Mouse (Mus musculus) embryo, embryonic 11.5 days (tissue): ENCODE measurements around the gene Rnf220.

Source experiments
- DNase-seq: peaks from one replicate; pipeline ENCODE4 v3.0.0-alpha.2; 2012; ENCODE audit warnings: low read depth, low spot score

Gene Rnf220

DNA sequence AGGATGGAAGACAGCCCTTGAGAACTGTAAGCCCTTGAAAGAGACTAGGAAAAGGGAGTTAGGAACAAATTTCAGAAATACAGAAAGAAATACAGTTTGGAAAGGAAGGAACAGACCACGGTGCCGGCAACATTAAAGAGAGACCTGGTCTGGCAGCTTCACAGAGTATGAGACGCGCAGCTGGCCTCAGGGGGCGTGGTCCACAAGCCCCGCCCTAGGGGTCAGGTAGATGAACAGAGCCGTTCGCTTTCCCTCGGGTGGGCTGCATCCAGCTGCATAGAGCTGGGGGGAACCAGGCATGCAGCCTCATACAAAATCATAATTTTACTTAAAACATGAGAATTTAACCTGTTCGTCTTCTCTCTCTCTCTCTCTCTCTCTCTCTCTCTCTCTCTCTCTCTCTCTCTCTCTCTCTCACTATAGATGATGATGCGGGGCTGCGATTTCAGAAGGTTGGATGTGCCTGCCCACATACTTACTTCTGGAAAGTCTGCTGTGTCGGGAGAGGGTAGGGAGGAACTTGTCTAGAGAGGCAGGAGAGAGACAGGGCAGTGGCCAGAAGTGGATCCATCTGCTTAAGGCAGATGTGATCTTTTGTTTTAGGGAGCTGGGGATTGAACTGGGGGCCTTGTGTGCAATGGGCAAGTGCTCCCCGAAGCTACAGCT lies 59.7 kb downstream of the Rnf220 start:
- DNase-seq, result no peak

DNA sequence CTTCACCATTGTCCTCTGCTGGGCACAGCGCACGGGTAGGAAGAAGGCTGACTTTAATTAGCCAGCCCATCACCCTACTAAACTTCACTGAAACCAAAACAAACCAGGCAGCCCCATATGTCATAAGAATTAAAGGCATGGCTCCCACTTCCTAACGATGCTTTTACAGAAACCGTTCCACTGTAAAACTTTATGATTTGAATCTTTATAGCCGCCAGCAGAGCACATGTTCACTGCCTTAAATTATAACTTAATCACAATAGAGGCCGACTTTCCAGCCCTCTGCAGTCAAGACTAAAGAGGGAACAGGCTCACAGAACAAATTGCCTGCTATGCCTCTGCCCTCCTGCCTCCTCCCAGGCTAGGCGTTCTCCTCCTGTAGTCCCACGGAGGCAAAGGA lies 62.5 kb downstream of the Rnf220 start:
- DNase-seq, result no peak

DNA sequence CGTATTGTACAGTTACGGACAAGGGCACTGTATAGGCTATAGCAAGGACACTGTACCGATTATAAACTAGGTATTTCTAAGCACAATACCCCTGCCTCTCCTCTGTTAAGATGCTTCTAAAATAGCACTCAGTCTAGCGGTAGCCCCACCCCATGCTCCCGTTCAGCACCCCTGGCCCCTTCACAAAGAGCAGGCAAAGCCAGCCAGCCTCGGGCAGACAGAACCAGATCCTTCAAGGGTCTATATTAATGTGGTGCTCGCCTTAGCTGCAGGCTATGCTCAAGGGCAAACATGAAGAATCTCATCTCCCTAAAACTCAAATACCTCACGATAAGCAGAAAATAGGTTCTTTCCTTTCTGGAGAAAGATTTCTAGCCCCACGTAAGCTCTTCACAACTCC lies 67.2 kb downstream of the Rnf220 start:
- no peak for DNase-seq

DNA sequence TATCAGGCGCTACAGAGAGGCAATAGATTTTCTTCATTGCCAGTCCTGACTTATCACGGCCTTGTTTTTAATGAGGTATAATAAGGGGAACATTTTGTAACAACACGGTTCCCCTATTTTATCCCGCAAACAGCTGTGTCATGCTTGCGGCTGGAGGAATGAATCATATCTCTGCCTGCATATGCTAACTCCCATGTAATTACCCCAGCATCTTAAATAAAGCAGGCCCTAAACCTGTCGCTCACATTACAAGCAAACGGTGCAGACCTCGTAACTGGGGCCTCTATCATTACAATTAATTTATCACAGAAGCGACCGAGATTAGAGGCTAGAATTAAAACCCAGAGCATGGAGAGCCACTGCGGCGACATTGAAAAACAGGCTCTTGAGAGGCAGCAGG lies 69.3 kb downstream of the Rnf220 start:
- DNase-seq, result no peak

GRCm38 (mm10) chr4:117421077-117421476 lies 75.8 kb downstream of the Rnf220 start:
- DNase-seq, result no peak

GRCm38 (mm10) chr4:117416827-117417226 lies 80.0 kb downstream of the Rnf220 start:
- DNase-seq, result no peak

- no peak for DNase-seq
These were observed 86.8 kb downstream of the Rnf220 start for GRCm38 (mm10) chr4:117410049-117410410.

- no peak for DNase-seq
These were observed 87.5 kb downstream of the Rnf220 start for GRCm38 (mm10) chr4:117409144-117410048.

GRCm38 (mm10) chr4:117407945-117408344 lies 88.9 kb downstream of the Rnf220 start:
- no peak for DNase-seq

DNA sequence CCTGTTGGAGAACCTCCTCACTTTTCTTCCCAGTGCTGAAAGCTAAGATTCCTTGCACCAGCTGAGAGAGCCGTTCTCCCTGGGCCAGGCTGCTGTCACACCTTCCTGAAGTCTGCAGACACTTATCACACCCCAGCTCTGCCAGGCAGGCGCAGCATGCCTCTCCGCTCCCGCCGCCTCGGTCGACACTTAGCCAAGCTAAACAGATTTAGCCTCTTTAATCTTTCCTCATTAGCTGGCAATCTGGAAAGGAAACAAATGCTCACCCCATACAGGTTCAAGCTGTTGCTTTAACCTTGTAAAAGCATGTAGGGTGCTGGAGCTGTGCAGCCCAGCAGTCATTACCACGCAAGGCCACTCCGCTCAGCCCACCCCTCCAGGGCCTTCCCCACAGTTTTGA lies 90.9 kb downstream of the Rnf220 start:
- no peak for DNase-seq

DNA sequence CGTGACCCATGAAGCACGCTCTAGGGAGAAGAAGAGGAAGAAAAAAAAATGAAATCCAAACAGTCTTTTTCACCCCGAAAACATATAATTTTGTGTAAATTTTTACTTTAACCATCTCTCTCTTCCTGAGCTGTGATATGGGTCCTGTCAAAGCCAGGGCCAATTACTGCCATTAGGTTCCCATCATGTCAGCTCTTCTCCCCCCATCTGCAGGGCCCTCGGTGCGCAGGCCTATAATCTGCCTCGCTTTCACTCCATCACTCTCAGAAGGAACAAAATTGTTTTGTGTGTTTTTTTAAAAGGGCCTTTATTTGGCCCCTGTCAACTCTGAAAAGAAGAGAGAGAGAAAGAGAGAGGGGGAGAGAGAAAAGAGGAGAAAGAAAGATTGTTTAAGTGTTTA lies 91.6 kb downstream of the Rnf220 start:
- DNase-seq, result no peak

GRCm38 (mm10) chr4:117403411-117403810 lies 93.4 kb downstream of the Rnf220 start:
- no peak for DNase-seq

DNA sequence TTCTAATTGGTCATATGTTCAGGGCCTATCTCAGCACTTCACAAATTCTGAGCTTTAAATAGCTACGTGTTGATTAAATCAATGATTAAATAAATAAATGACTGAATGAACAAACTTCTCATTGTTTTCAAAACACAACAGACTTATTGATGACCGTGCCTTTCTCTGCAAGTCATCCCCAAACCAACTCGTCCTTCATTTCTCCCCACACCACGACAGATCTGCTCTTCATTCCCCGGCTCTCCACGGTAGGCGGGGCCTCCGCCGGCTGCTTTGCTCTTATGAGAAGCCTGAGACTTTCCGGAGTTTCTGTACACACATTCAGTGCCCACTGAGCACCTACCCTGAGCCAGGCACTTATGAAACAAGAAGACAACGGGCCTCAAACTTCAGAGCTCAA lies 99.7 kb downstream of the Rnf220 start:
- no peak for DNase-seq

- no peak for DNase-seq
These were observed 103.8 kb downstream of the Rnf220 start for GRCm38 (mm10) chr4:117393027-117393426.

GRCm38 (mm10) chr4:117392391-117392790 lies 104.5 kb downstream of the Rnf220 start:
- DNase-seq, result no peak

- no peak for DNase-seq
These were observed 104.9 kb downstream of the Rnf220 start for GRCm38 (mm10) chr4:117391966-117392365.

GRCm38 (mm10) chr4:117390850-117391795 lies 105.7 kb downstream of the Rnf220 start:
- no peak for DNase-seq

DNA sequence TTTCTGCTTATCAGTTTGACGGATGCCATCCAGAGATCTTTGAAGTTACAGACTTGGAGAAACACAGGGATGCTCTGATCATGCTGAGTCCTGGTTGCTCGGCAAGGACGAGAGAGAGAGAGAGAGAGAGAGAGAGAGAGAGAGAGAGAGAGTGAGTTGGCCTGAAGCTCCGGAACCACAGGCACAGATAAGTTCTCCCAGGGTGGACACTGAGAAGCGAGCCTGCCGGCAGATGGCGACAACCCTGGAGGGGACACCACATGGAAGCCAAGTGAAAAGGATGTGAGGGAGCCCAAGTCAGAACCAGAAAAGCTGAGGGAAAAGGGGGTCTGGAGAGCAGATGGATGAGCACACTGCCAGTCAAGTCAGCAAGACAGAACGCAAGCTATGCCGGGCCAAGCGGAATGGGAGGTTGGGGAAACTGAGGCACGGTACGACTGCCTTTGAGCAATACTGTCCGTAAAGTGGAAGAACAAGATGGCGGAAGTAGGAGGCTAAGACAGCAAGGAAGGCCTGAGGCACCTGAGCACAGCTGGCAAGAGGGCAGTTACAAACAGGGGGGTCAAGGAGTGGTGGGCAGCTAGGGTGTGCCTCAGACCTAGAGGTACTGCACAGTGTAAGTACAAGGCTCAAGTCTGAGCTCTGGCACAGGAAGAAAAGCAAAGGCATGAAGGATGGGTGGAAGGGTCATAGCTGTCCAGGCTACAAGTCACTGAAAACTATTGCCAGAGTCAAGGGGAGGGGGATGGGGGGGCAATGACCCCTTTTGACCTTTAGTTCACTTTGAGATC lies 107.4 kb downstream of the Rnf220 start:
- no peak for DNase-seq

DNA sequence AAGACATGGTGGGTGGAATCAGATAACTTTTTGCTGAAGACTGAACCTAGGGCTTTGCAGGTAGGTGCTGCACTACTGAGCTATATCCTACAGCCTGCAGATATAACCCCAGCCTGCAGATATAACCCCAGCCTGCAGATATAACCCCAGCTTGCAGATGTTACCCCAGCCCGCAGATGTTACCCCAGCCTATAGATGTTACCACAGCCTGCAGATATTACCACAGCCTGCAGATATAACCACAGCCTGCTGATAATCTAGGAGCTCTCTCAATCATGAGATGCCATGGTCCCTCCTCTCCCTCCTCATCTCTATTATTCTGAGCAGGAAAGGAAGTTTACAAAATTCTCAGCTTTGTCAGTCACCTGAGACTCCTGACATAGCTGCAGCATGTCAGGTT lies 111.6 kb downstream of the Rnf220 start:
- DNase-seq, result no peak

DNA sequence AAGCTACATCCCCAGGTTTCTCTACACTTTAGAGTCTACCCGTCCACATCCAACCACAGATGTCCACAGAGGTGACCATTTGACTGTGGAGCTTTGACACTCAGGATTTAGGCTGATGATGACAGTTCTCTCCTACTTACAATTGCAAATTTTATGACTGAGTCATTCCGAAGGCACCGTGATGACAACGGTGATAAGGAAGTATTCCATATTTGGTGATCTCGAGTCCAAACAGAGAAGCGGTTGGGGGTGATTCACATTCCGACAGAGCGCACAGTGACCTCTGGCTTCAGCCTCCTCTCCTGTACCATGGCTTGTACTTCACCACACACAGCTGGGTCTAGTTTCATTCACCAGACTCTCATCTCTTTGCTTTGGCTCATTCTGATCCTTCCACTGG lies 115.0 kb downstream of the Rnf220 start:
- no peak for DNase-seq

DNA sequence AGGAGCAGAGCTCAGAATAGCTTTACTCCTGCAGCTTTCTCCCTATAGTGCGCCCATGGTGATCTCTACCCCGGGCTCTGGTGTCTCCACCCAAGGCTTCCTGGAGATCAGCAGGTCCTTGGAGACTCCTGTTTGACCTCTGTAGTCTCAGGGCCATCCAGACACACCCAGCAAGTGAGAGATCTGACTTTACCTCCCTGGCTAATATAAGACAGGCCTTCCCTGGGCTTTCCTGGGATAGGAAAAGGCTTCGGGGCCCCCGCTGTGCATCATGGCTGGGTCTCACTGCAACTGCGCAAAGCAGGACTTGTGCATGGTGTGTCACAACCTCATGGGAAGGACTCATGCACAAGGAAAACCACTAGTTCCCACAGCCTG lies 116.3 kb downstream of the Rnf220 start:
- no peak for DNase-seq
